Mouse (Mus musculus): ENCODE data around the gene Cd68. TPM values are rescaled to one million over a fixed set of nuclear protein-coding genes. Genes with fewer than 3 reads are reported as not detected.

Cd68 gene
- total and polyA plus RNA-seq, 3 experiments, result 7.4 to 14.8 (median 7.6) TPM

DNA sequence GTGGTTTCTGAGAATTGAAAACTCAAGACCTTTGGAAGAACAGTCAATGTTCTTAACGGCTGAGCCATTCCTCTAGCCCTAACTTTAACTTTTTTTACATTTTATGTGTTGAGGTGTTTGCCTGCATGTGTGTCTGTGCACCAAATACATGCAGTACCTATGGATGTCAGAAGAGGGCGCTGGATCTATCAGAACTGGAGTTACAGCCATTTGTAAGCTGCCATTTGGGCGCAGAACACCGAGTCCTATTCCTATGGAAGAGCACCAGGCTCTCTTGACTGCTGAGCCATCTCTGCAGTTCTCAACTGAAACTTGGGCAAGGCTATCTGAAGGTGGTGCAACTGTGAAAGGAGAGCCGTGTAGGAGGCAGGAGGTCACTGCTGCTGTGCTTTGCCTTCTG lies 32.6 kb upstream of the Cd68 start:
- H3K79me2 ChIP-seq (replicated peaks; ENCODE audit: control insufficient read depth, insufficient read depth, low read length), result no peaks in the 10 kb centered on the region
- intact Hi-C loops (cut with DNase I), result no loop called here
- WGBS, result 68% methylated on average over 5 of the region's 5 CpGs
- peaks cover 3% of the 10 kb centered on the region for H3K4me1 ChIP-seq (ENCODE audit: control insufficient read depth, insufficient read depth, low read length)
- no peak overlapping the region for H3K4me3 ChIP-seq
- DNase-seq, result no peak
- H3K27ac ChIP-seq, result no peak overlapping the region
- no peaks in the 10 kb centered on the region for H3K27me3 ChIP-seq (ENCODE audit: control insufficient read depth, insufficient read depth, low read length)
- H3K9ac ChIP-seq (ENCODE audit: low read depth, low read length), result no peak overlapping the region
- H3K36me3 ChIP-seq (ENCODE audit: control insufficient read depth, insufficient read depth, low read length), result no peaks in the 10 kb centered on the region
- TF ChIP-seq POLR2A (IDR thresholded peaks at IDR 0.05; ENCODE audit: insufficient read depth, low read depth, low read length) (no peak), CTCF (IDR thresholded peaks at IDR 0.05) (peak; percentile 35), EP300 (IDR thresholded peaks at IDR 0.05; ENCODE audit: insufficient read depth, low read depth, low read length) (no peak)

DNA sequence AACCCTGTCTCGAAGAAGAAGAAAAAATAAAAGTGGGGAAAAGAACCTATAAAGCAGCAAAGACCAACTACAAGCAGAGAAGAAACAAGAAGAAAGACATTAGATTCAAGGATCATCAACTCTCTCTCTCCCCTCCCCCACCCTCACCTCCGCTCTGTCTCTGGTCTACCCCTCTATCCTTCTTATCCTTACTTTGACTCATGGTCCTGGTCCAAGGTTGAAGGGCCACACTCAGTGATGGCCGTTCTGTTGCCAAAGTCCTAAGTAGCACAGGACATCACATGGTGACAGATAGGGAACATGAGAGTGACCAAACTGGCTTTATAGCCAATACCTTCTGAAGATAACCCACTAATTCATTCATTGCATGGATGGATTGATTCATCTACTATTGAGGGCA lies 31.4 kb upstream of the Cd68 start:
- H3K9ac ChIP-seq (ENCODE audit: low read depth, low read length), result no peak overlapping the region
- intact Hi-C loops (cut with DNase I), result no loop called here
- H3K4me1 ChIP-seq (ENCODE audit: control insufficient read depth, insufficient read depth, low read length), result peaks cover 7% of the 10 kb centered on the region
- DNase-seq, result no peak
- no peaks in the 10 kb centered on the region for H3K79me2 ChIP-seq (replicated peaks; ENCODE audit: control insufficient read depth, insufficient read depth, low read length)
- 76% methylated on average over 3 of the region's 3 CpGs for WGBS
- no peak overlapping the region for H3K27ac ChIP-seq
- no peak overlapping the region for H3K4me3 ChIP-seq
- TF ChIP-seq CTCF (IDR thresholded peaks at IDR 0.05) (no peak), EP300 (IDR thresholded peaks at IDR 0.05; ENCODE audit: insufficient read depth, low read depth, low read length) (no peak), POLR2A (IDR thresholded peaks at IDR 0.05; ENCODE audit: insufficient read depth, low read depth, low read length) (no peak)
- H3K27me3 ChIP-seq (ENCODE audit: control insufficient read depth, insufficient read depth, low read length), result no peaks in the 10 kb centered on the region
- H3K36me3 ChIP-seq (ENCODE audit: control insufficient read depth, insufficient read depth, low read length), result no peaks in the 10 kb centered on the region

DNA sequence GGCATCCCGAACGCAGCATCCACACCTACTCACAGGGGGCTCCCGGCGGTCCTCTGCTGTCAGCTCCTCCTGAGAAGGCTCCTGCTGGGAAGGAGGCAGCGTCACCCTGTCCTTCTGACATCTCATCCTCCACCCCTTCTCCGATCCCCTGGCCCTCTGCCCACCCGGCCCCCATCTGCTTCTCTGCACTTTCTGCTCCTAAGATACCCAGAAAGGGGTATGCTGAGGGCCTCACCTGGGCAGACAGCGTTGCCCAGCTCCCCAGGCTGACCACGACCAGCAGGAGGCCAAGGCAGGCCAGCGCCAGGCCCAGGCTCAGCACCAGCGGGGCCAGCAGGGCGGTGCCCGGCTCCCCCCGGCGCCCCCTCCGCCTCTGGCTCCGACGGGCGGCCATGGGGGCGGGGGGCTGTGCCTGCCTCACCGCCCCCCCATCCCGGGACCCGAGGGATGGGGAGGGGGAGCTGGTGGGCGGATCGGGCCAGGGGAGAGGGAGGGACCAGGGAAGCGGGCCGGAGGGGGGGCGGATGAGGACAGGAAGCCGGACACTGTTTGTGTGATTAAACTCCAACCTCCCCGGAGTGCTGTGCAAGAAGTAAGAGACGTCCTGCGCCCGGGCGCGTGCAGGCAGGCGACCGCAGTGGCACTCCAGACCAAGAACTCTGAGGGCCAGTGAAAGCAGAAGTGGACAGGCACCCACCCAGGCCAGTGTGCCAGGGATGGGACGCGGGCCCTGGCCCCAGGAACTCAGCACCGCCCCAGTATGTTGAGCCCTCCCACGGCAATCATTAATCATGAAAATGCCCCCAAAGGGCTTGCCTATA lies 29.6 kb upstream of the Cd68 start, which contains the start of the genes Tnfsf12 and Tnfsfm13:
Gene Tnfsf12, minus strand, starts transcription at position 489 of the 821 bp plus-strand sequence.
Gene Tnfsfm13, minus strand, starts transcription at position 738 of the 821 bp plus-strand sequence.
- peak; percentile 90 for DNase-seq
- Histone ChIP-seq H3K27ac (peak within 1 kb of the TSS; percentile 95), H3K4me1 (ENCODE audit: control insufficient read depth, insufficient read depth, low read length) (peaks cover 7% of the 10 kb centered on the region), H3K27me3 (ENCODE audit: control insufficient read depth, insufficient read depth, low read length) (no peaks in the 10 kb centered on the region), H3K9ac (ENCODE audit: low read depth, low read length) (peak within 1 kb of the TSS; percentile 88), H3K36me3 (ENCODE audit: control insufficient read depth, insufficient read depth, low read length) (no peaks in the 10 kb centered on the region), H3K79me2 (replicated peaks; ENCODE audit: control insufficient read depth, insufficient read depth, low read length) (no peaks in the 10 kb centered on the region), H3K4me3 (peak within 1 kb of the TSS; percentile 72)
- TF ChIP-seq POLR2A (IDR thresholded peaks at IDR 0.05; ENCODE audit: insufficient read depth, low read depth, low read length), result peak; percentile 89
- peak; percentile 56 for TF ChIP-seq CTCF (IDR thresholded peaks at IDR 0.05)
- 0 out of 2 replicates have a peak, but pooled peaks have one; percentile 51 for TF ChIP-seq EP300 (IDR thresholded peaks at IDR 0.05; ENCODE audit: insufficient read depth, low read depth, low read length)
- WGBS, result 5% methylated on average over 40 of the region's 41 CpGs
- intact Hi-C loops (cut with DNase I), result no loop called here

DNA sequence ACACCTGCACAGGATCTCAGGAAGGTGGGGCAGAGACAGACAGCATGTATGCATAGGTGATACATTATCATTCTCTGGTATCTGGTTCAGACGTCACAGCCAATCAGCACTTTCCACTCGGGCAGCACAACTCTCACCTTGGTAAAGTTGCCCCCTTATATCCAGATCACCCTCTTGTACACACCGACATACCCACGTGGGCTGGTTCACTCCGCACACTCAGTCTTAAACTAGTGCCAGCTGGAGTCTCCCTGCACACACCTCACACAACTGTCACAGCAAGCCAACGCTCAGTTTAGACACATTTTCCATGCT lies 29.1 kb upstream of the Cd68 start:
- 27% methylated on average over 6 of the region's 6 CpGs for WGBS
- intact Hi-C loops (cut with DNase I), result no loop called here
- Histone ChIP-seq H3K4me3 (peak overlapping the region; percentile 72), H3K27me3 (ENCODE audit: control insufficient read depth, insufficient read depth, low read length) (no peaks in the 10 kb centered on the region), H3K79me2 (replicated peaks; ENCODE audit: control insufficient read depth, insufficient read depth, low read length) (no peaks in the 10 kb centered on the region), H3K4me1 (ENCODE audit: control insufficient read depth, insufficient read depth, low read length) (peaks cover 7% of the 10 kb centered on the region), H3K36me3 (ENCODE audit: control insufficient read depth, insufficient read depth, low read length) (no peaks in the 10 kb centered on the region), H3K27ac (peak overlapping the region; percentile 95), H3K9ac (ENCODE audit: low read depth, low read length) (peak overlapping the region; percentile 88)
- TF ChIP-seq POLR2A (IDR thresholded peaks at IDR 0.05; ENCODE audit: insufficient read depth, low read depth, low read length) (no peak), CTCF (IDR thresholded peaks at IDR 0.05) (no peak), EP300 (IDR thresholded peaks at IDR 0.05; ENCODE audit: insufficient read depth, low read depth, low read length) (no peak)
- no peak for DNase-seq

DNA sequence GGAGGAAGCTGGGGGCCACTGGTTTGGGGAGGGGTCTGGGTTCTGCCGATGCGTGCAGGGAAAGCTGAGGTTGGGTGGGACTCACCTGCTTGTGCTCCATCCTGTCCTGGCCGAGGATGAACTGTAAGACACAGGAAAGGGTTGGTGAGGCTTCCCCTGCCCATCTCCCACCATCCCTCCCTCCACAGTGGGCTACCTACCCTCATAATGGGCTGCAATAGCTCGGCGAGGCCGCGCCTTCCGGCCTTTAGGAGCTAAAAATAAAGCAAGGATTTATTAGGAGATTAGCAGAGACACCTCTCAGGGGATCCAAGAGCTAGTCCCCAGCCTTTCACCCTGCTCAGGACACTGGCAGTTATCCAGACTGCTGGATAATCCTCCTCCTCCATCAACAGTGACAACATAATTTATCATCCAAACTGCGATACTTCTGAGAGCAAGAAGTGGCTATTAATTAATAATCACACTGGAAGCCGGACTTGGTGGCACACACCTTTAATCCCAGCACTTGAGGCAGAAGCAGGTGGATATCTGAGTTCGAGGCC lies 27.5 kb upstream of the Cd68 start:
- no peaks in the 10 kb centered on the region for H3K27me3 ChIP-seq (ENCODE audit: control insufficient read depth, insufficient read depth, low read length)
- no peaks in the 10 kb centered on the region for H3K36me3 ChIP-seq (ENCODE audit: control insufficient read depth, insufficient read depth, low read length)
- no peak for TF ChIP-seq POLR2A (IDR thresholded peaks at IDR 0.05; ENCODE audit: insufficient read depth, low read depth, low read length)
- no peak for TF ChIP-seq EP300 (IDR thresholded peaks at IDR 0.05; ENCODE audit: insufficient read depth, low read depth, low read length)
- TF ChIP-seq CTCF (IDR thresholded peaks at IDR 0.05), result no peak
- H3K4me1 ChIP-seq (ENCODE audit: control insufficient read depth, insufficient read depth, low read length), result peaks cover 9% of the 10 kb centered on the region
- 41% methylated on average over 11 of the region's 11 CpGs for WGBS
- no peaks in the 10 kb centered on the region for H3K79me2 ChIP-seq (replicated peaks; ENCODE audit: control insufficient read depth, insufficient read depth, low read length)
- intact Hi-C loops (cut with DNase I), result no loop called here
- peak overlapping the region; percentile 23; the same call in 1 of the 2 replicates for H3K27ac ChIP-seq
- no peak overlapping the region for H3K9ac ChIP-seq (ENCODE audit: low read depth, low read length)
- H3K4me3 ChIP-seq, result no peak overlapping the region
- DNase-seq, result no peak

DNA sequence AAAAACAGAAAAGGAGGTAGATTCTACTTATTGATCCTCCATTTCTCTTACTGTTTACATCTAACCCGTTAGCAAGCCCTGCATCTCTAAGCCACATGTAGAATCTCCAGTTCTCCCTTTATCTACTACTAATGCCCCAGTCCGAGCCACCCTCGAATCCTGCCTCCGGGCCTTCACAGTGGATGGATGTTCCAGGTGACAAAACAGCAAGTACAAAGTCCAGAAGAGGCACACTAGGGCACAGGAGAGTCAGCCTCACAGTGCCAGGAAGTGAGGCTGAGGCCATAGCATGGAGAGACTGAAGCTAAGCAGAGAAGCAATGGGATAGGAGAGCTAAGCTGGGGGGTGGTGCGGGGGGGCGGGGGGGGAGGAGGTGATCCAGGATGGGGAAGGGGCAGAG lies 26.9 kb upstream of the Cd68 start:
- Histone ChIP-seq H3K36me3 (ENCODE audit: control insufficient read depth, insufficient read depth, low read length) (no peaks in the 10 kb centered on the region), H3K4me1 (ENCODE audit: control insufficient read depth, insufficient read depth, low read length) (peaks cover 9% of the 10 kb centered on the region), H3K9ac (ENCODE audit: low read depth, low read length) (no peak overlapping the region), H3K27ac (0 out of 2 replicates have a peak overlapping the region, but pooled peaks have one; percentile 20), H3K79me2 (replicated peaks; ENCODE audit: control insufficient read depth, insufficient read depth, low read length) (no peaks in the 10 kb centered on the region), H3K27me3 (ENCODE audit: control insufficient read depth, insufficient read depth, low read length) (no peaks in the 10 kb centered on the region), H3K4me3 (no peak overlapping the region)
- TF ChIP-seq POLR2A (IDR thresholded peaks at IDR 0.05; ENCODE audit: insufficient read depth, low read depth, low read length), result no peak
- TF ChIP-seq CTCF (IDR thresholded peaks at IDR 0.05), result no peak
- TF ChIP-seq EP300 (IDR thresholded peaks at IDR 0.05; ENCODE audit: insufficient read depth, low read depth, low read length), result no peak
- 77% methylated on average over 6 of the region's 6 CpGs for WGBS
- no peak for DNase-seq
- intact Hi-C loops (cut with DNase I), result no loop called here
